Mouse (Mus musculus) cerebellum, postnatal 10 days (tissue): ENCODE data around the gene Gm5795.
"Not testable (repeated sequence)": the region's sequence is repeated elsewhere in the genome, so short reads cannot be mapped to it uniquely, and the experiment has no call there.

Experiments used
- DNase-seq, 2 experiments: peaks; one replicate each; pipeline ENCODE4 v3.0.0; 2021; ENCODE audit warnings: mixed read lengths in 2 of 2

The Gm5795 gene

DNA sequence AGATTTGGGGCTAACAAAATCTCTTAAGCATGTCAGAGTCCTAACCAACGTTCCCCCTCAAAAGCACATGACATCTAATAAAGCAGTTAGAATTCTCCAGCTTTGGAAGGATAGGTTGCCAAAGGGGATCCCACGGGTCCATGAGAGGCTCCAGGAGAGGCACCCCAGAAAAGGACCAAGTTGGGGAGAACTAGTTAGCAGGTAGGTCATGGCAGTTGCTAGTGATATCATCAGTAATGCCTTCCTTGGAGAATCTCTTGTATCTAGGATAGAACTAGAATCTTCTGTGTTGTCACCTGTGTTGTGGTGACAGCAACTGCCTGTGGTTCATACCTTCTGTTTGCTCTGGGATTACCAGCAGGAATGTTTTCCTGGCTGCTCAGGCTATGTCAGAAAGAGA, at the start of gene Gm5795:
TSS of gene Gm5795 (plus strand) at position 301 of the 400 bp plus-strand sequence.
- DNase-seq: not testable (repeated sequence)

DNA sequence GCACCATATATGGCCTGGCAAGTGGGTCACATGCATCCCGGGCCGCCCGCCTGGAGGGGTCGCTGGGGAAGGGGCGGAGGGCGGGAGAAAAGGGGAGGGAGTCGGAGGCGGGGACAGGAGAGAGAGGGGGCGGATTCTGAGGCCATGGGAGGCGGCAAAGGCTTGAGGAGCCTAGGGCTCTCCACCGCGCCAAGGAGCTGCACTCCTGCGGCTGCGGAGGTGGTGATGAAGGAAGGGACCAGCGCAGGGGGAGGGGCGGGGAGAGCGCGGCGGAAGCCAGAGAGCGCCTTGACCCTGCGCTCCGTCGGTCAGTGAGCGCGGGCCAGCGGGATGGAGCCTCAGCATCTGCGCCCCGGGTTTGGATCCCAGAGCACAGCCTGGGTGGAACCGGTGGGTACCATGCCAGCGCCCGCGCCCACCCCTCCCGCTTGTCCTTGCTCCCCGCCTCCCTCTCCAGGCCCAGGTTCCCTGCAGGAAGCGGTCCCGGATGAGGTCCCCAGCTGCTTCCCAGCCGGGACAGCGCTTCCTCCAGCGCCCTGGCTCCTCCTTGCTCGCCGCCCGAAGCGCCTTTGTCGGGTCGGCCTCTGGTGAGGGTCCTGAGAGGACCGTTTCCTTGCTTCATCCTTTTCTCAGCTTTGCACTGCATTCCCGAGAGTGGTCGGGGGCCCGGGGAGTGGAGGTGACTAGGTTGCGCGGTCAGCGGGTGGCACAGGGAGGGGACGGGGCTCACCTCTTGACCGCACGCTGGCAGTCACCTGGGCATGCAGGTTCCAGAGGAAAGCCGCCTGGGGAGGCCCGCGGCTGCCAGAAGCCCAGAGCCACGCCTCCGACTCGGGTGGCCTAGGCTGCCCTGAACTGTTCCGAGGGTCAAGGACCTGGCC, 20.5 kb downstream of the Gm5795 start, which contains the start of gene D830030K20Rik:
TSS of gene D830030K20Rik (plus strand) at position 217 of the 881 bp plus-strand sequence.
- peak; percentile 7 to 11 for DNase-seq

DNA sequence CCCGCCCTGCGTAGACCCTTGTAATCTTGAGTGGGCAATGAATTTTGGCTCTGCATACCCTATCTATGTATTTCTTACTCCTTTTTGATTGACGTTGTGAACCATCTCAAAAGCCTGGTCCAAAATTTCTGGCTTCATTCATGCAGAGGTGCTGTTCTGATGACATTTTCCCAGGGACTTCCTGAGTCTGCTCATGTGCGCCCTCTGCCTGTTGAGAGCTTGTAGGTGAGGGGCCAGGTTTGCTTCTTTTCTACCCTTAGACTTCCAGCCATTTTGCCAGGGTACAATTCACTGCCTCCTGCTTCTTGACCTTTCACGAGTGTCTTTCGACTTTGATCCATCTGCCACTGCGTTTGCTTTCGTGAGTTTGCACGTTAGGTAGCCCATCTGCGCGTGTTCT, 21.3 kb downstream of the Gm5795 start:
- peak; percentile 50 to 53 for DNase-seq
